Mouse (Mus musculus): ENCODE data around the gene Drosha. TPM values are rescaled to one million over a fixed set of nuclear protein-coding genes. Genes with fewer than 3 reads are reported as not detected.

The Drosha gene
- polyA plus RNA-seq (2017; shearing (Covaris generic)) = 20.0 TPM

GRCm38 (mm10) chr15:12824197-12824952 is at the start of gene Drosha, which contains the start of gene 6030458C11Rik:
Gene Drosha, plus strand, starts transcription at chr15:12824815.
Gene 6030458C11Rik, minus strand, starts transcription at chr15:12824649.

Other genes with a start within 250 kb of the Drosha start
- gene Pdzd2, start 84.9 kb upstream of the Drosha start, polyA plus RNA-seq (2017; shearing (Covaris generic)) = 0.88 TPM
- 18.5 TPM for gene 6030458C11Rik, start 166 bp upstream of the Drosha start, polyA plus RNA-seq (2017; shearing (Covaris generic))

Data from effector memory CD4-positive, alpha-beta T cell, adult 7 months (primary cell).